Mouse (Mus musculus): ENCODE results near the gene Cd5.
A peak's percentile ranks its signal among the peaks of the same experiment; 100 is the strongest.

- peak; percentile 70 for TF ChIP-seq POLR2A (IDR thresholded peaks at IDR 0.05; ENCODE audit: extremely low read depth, insufficient read depth, low read length)
- TF ChIP-seq CTCF (IDR thresholded peaks at IDR 0.05; ENCODE audit: low read depth, low read length), result 0 out of 2 replicates have a peak, but pooled peaks have one; percentile 0
These were observed 50.1 kb downstream of the Cd5 start, which contains the start of gene Vps37c for GRCm38 (mm10) chr19:10688537-10689352.
